Mouse (Mus musculus) mouse embryonic stem cell (cell line): Measurements from ENCODE around the gene Dcaf5.
"Not testable (repeated sequence)": the region's sequence is repeated elsewhere in the genome, so short reads cannot be mapped to it uniquely, and the experiment has no call there.

Experiments
- in situ Hi-C, 2 experiments: fragments of 300-500 bp; cut with MboI; formaldehyde crosslinking; loops; 1 replicate in 1 of 2; 3 replicates in 1 of 2; pipeline ENCODE4 v1.14.3; 2019 to 2020; ENCODE audit warnings: low sequenced_read_pairs in 2 of 2, low pct_unique_long_range_greater_than_20kb in 1 of 2, mixed read lengths in 1 of 2; ENCODE audit not compliant: unreplicated experiment in 1 of 2

Gene Dcaf5

GRCm38 (mm10) chr12:80436336-80436976, at the start of gene Dcaf5:
Dcaf5 (minus strand) TSS chr12:80436601.
- in situ Hi-C loops = no loop called here

GRCm38 (mm10) chr12:80483397-80483796, 47.0 kb upstream of the Dcaf5 start:
- in situ Hi-C loops = no loop called here

- in situ Hi-C loops = no loop called here
Observed at GRCm38 (mm10) chr12:80479986-80480385, 43.6 kb upstream of the Dcaf5 start.

GRCm38 (mm10) chr12:80473731-80474130, 37.3 kb upstream of the Dcaf5 start:
- in situ Hi-C loops = no loop called here

- in situ Hi-C loops = no loop called here
Observed at GRCm38 (mm10) chr12:80471926-80472325, 35.5 kb upstream of the Dcaf5 start.

- in situ Hi-C loops = no loop called here
Observed at GRCm38 (mm10) chr12:80470206-80470605, 33.8 kb upstream of the Dcaf5 start.

- in situ Hi-C loops = no loop called here
Observed at GRCm38 (mm10) chr12:80463666-80464269, 27.4 kb upstream of the Dcaf5 start.

- in situ Hi-C loops = no loop called here
Observed at GRCm38 (mm10) chr12:80462942-80463651, 26.7 kb upstream of the Dcaf5 start, which contains the start of gene Exd2. Exd2 (plus strand) TSS chr12:80463095.

- in situ Hi-C loops = not testable (repeated sequence)
Observed at GRCm38 (mm10) chr12:80462292-80462896, 26.0 kb upstream of the Dcaf5 start.

- in situ Hi-C loops = no loop called here
Observed at GRCm38 (mm10) chr12:80458033-80458432, 21.6 kb upstream of the Dcaf5 start.

- in situ Hi-C loops = no loop called here
Observed at GRCm38 (mm10) chr12:80453506-80453905, 17.1 kb upstream of the Dcaf5 start.

- in situ Hi-C loops = no loop called here
Observed at GRCm38 (mm10) chr12:80444525-80445109, 8.2 kb upstream of the Dcaf5 start.

GRCm38 (mm10) chr12:80440957-80441356, 4.6 kb upstream of the Dcaf5 start:
- in situ Hi-C loops = no loop called here

GRCm38 (mm10) chr12:80437051-80437675, 762 bp upstream of the Dcaf5 start:
- in situ Hi-C loops = no loop called here

- in situ Hi-C loops = no loop called here
Observed at GRCm38 (mm10) chr12:80435887-80436286, 514 bp downstream of the Dcaf5 start.

- in situ Hi-C loops = no loop called here
Observed at GRCm38 (mm10) chr12:80434961-80435691, 1.3 kb downstream of the Dcaf5 start.

GRCm38 (mm10) chr12:80434601-80434960, 1.8 kb downstream of the Dcaf5 start:
- in situ Hi-C loops = no loop called here

GRCm38 (mm10) chr12:80433266-80433665, 3.1 kb downstream of the Dcaf5 start:
- in situ Hi-C loops = no loop called here
